Mouse (Mus musculus): ENCODE data around the gene Hunk. TPM values are rescaled to one million over a fixed set of nuclear protein-coding genes. Genes with fewer than 3 reads are reported as not detected.
A peak's percentile ranks its signal among the peaks of the same experiment; 100 is the strongest.

Hunk gene
- polyA plus RNA-seq, 1 experiment: 1.4 TPM

DNA sequence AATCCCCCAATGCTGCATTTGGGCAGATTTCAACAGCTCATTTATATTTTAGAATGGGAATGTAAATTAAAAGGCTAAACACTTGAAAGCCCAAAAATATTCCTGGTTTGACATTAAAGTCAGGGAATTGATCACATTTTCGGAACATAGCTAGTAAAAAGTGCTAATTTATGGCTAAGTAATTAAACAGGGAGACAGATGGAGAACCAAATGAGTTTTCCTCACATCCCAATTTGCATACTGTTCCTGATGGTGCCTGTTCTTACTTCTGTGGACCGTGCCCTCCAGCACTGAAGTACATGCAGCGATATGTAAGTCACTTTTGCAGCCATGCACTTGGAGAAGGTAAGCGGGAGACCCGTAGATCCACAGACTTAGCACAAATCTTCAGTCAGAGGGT is 32.7 kb upstream of the Hunk start:
- Histone ChIP-seq H3K4me1 (ENCODE audit: control insufficient read depth, insufficient read depth, insufficient read length, low read length) (no peaks in the 10 kb centered on the region), H3K27ac (ENCODE audit: insufficient read depth, low read depth, low read length) (no peak overlapping the region), H3K36me3 (ENCODE audit: control insufficient read depth, insufficient read depth, low read length) (no peaks in the 10 kb centered on the region), H3K27me3 (ENCODE audit: control insufficient read depth, insufficient read depth, low read length) (no peaks in the 10 kb centered on the region), H3K4me3 (ENCODE audit: low read depth, low read length) (no peak overlapping the region)
- no peak for TF ChIP-seq CTCF (IDR thresholded peaks at IDR 0.05; ENCODE audit: extremely low read depth, insufficient read length, insufficient replicate concordance, low read depth, low read length)
- TF ChIP-seq POLR2A (IDR thresholded peaks at IDR 0.05; ENCODE audit: low read depth, low read length): no peak
- 90% methylated on average over 5 of the region's 5 CpGs for WGBS

DNA sequence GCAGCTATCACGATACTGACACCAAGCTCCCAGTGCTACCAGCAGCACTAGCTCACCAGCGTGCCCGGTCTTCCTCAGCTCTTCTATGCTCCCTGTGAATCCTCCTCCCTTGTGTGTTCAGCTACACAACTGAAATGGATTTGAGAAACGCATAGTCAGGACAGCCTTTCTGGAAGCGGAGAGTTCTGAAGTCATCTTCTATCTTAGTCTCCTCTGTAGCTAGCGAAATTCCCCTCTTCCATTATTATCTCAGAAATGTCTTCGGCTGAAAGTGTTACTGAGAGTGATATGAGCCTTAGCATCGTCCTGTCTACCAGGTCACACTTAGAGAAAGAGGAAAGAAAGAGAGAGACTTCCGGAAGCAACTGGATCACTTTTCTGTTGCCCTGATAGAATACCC is 26.5 kb upstream of the Hunk start:
- no peaks in the 10 kb centered on the region for H3K4me1 ChIP-seq (ENCODE audit: control insufficient read depth, insufficient read depth, insufficient read length, low read length)
- no peaks in the 10 kb centered on the region for H3K36me3 ChIP-seq (ENCODE audit: control insufficient read depth, insufficient read depth, low read length)
- H3K27ac ChIP-seq (ENCODE audit: insufficient read depth, low read depth, low read length): no peak overlapping the region
- TF ChIP-seq POLR2A (IDR thresholded peaks at IDR 0.05; ENCODE audit: low read depth, low read length) (no peak), CTCF (IDR thresholded peaks at IDR 0.05; ENCODE audit: extremely low read depth, insufficient read length, insufficient replicate concordance, low read depth, low read length) (no peak)
- WGBS: 79% methylated on average over 9 of the region's 9 CpGs
- H3K27me3 ChIP-seq (ENCODE audit: control insufficient read depth, insufficient read depth, low read length): no peaks in the 10 kb centered on the region; the same call in 1 of the 2 replicates
- no peak overlapping the region for H3K4me3 ChIP-seq (ENCODE audit: low read depth, low read length)

DNA sequence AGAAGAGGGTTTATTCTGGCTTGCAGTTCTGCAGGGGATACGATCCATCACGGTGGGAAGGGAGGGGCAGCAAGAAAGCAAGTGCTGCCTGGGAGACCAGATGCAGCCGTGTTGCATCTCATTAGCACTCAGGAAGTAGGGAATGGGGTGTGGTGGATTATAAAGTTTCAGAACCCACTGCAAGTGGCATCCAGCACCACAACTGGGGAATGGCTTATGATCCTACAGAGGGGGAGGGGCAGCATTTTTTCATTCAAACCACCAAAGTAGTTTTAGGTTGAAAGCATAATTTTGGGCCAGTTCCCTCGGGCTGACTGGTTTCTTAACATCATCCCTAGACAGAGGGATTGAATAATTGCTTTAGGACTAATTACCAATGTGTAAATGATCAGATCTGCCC is 26.1 kb upstream of the Hunk start:
- Histone ChIP-seq H3K36me3 (ENCODE audit: control insufficient read depth, insufficient read depth, low read length) (no peaks in the 10 kb centered on the region), H3K27ac (ENCODE audit: insufficient read depth, low read depth, low read length) (no peak overlapping the region), H3K4me1 (ENCODE audit: control insufficient read depth, insufficient read depth, insufficient read length, low read length) (no peaks in the 10 kb centered on the region), H3K4me3 (ENCODE audit: low read depth, low read length) (no peak overlapping the region), H3K27me3 (ENCODE audit: control insufficient read depth, insufficient read depth, low read length) (no peaks in the 10 kb centered on the region; the same call in 1 of the 2 replicates)
- TF ChIP-seq POLR2A (IDR thresholded peaks at IDR 0.05; ENCODE audit: low read depth, low read length): no peak
- TF ChIP-seq CTCF (IDR thresholded peaks at IDR 0.05; ENCODE audit: extremely low read depth, insufficient read length, insufficient replicate concordance, low read depth, low read length): no peak
- 31% methylated on average over 4 of the region's 4 CpGs for WGBS

DNA sequence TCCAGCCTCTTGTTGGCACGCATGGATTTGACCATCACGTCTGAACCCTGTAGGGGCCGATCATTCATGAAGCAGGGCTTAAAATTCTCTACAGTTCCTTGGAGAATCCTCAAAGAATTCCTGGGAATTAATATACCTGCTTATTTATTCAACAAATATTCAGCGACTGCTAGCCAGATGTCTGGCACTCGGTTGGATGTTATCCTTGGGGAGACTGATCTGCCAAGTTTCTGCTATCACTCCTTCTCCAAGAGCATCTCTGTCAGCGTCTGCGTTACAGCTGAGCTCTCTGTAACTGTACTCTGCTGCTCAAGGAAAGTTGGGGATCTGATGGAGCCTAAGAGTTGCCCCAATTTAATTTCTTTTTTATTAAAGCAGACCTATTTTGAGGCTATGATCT is 25.5 kb upstream of the Hunk start:
- Histone ChIP-seq H3K27me3 (ENCODE audit: control insufficient read depth, insufficient read depth, low read length) (no peaks in the 10 kb centered on the region; the same call in 1 of the 2 replicates), H3K4me3 (ENCODE audit: low read depth, low read length) (no peak overlapping the region), H3K27ac (ENCODE audit: insufficient read depth, low read depth, low read length) (no peak overlapping the region), H3K4me1 (ENCODE audit: control insufficient read depth, insufficient read depth, insufficient read length, low read length) (no peaks in the 10 kb centered on the region), H3K36me3 (ENCODE audit: control insufficient read depth, insufficient read depth, low read length) (no peaks in the 10 kb centered on the region)
- WGBS: 73% methylated on average over 7 of the region's 7 CpGs
- no peak for TF ChIP-seq CTCF (IDR thresholded peaks at IDR 0.05; ENCODE audit: extremely low read depth, insufficient read length, insufficient replicate concordance, low read depth, low read length)
- TF ChIP-seq POLR2A (IDR thresholded peaks at IDR 0.05; ENCODE audit: low read depth, low read length): no peak

DNA sequence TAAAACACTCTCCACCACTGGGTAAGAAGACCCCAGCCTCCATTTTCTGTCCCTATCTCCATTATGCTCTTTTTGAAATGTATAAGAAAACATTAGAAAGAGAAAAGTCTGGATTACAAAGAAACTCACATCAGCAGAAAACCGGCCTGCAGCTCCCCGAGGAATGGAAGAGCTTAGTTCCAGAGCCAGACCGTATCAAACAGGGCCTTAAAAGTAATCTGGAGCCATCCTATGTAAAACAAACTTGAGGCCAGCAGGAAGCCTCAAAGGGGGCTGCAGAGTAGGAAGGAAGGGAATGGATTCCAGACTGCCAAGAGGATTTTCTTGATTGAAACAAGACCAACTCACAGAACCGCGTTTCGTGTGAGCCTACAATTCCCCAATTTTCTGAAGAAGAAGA is 22.9 kb upstream of the Hunk start:
- Histone ChIP-seq H3K27me3 (ENCODE audit: control insufficient read depth, insufficient read depth, low read length) (no peaks in the 10 kb centered on the region; the same call in 1 of the 2 replicates), H3K4me3 (ENCODE audit: low read depth, low read length) (no peak overlapping the region), H3K36me3 (ENCODE audit: control insufficient read depth, insufficient read depth, low read length) (no peaks in the 10 kb centered on the region), H3K4me1 (ENCODE audit: control insufficient read depth, insufficient read depth, insufficient read length, low read length) (no peaks in the 10 kb centered on the region), H3K27ac (ENCODE audit: insufficient read depth, low read depth, low read length) (no peak overlapping the region)
- WGBS: 76% methylated on average over 6 of the region's 6 CpGs
- TF ChIP-seq CTCF (IDR thresholded peaks at IDR 0.05; ENCODE audit: extremely low read depth, insufficient read length, insufficient replicate concordance, low read depth, low read length): no peak

DNA sequence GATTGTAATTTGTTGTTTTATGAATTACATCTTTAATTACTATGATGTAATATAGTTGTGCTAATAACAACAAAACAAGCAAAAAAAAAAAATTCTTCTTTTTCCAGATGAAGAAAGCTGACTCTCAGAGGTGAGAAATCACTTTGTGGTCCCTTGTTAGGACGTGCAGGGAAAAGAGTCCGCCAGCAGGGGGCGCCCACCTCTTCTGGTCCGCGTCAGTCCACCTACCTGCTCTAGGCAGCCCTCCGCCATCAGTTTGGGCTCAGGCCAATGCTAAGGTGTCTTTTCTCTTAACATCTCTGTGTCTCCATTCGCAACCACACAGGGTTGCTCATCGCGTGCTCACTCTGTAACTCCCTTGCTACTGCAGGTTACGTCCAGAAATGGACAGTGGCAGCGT is 5.9 kb upstream of the Hunk start:
- WGBS: 17% methylated on average over 11 of the region's 11 CpGs
- Histone ChIP-seq H3K27ac (ENCODE audit: insufficient read depth, low read depth, low read length) (no peak overlapping the region), H3K27me3 (ENCODE audit: control insufficient read depth, insufficient read depth, low read length) (no peaks in the 10 kb centered on the region), H3K36me3 (ENCODE audit: control insufficient read depth, insufficient read depth, low read length) (no peaks in the 10 kb centered on the region), H3K4me3 (ENCODE audit: low read depth, low read length) (no peak overlapping the region), H3K4me1 (ENCODE audit: control insufficient read depth, insufficient read depth, insufficient read length, low read length) (no peaks in the 10 kb centered on the region)
- TF ChIP-seq CTCF (IDR thresholded peaks at IDR 0.05; ENCODE audit: extremely low read depth, insufficient read length, insufficient replicate concordance, low read depth, low read length): peak; percentile 92
- no peak for TF ChIP-seq POLR2A (IDR thresholded peaks at IDR 0.05; ENCODE audit: low read depth, low read length)

DNA sequence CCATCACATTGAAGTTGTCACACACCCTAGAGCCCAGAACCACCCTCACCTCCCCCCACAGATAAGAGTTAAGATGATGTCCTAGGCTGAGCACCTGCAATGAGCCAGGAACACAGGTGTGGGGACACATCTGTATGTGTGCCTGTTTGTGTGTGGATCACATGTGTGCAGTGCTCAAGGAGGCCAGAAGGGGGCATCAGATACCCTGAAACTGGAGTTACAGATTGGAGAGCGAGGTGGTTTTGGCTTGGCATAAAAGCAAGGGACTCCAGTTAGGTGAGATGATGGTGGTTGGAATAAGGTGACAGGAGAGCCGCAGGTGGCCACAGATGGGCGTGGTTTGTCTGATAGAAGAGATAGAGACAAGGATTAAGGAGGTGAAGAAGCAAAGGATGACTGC is 4.2 kb upstream of the Hunk start:
- H3K27ac ChIP-seq (ENCODE audit: insufficient read depth, low read depth, low read length): no peak overlapping the region
- 93% methylated on average over 3 of the region's 3 CpGs for WGBS
- no peaks in the 10 kb centered on the region for H3K36me3 ChIP-seq (ENCODE audit: control insufficient read depth, insufficient read depth, low read length)

More for the DNA sequence above, 4.2 kb upstream of the Hunk start:
- no peak overlapping the region for H3K4me3 ChIP-seq (ENCODE audit: low read depth, low read length)
- H3K27me3 ChIP-seq (ENCODE audit: control insufficient read depth, insufficient read depth, low read length): peaks cover 9% of the 10 kb centered on the region
- no peak for TF ChIP-seq POLR2A (IDR thresholded peaks at IDR 0.05; ENCODE audit: low read depth, low read length)
- peak; percentile 42; the same call in 1 of the 2 replicates for TF ChIP-seq CTCF (IDR thresholded peaks at IDR 0.05; ENCODE audit: extremely low read depth, insufficient read length, insufficient replicate concordance, low read depth, low read length)
- no peaks in the 10 kb centered on the region; the same call in 1 of the 2 replicates for H3K4me1 ChIP-seq (ENCODE audit: control insufficient read depth, insufficient read depth, insufficient read length, low read length)

Measured in small intestine, adult 2 months (tissue).